In genomic region chr7:126676207-126676606, GRCm38 (mm10) we compare ENCODE assay signal across 8 mouse cellular contexts. TPM values are rescaled to one million over a fixed set of nuclear protein-coding genes. Genes with fewer than 3 reads are reported as not detected.
DNase-seq lines count a peak whose midpoint lies in the region; ATAC-seq lines count a peak whose summit lies in the region.
"Had no signal": no experiment of that assay in that cellular context is flagged by ENCODE, and none has a peak within 500 bp of the region (broad histone marks: within the 10 kb centered on the region; RNA-seq: fewer than 3 reads in every experiment).

TSS of gene Sult1a1 (minus strand) at chr7:126676432.

- 61% methylated on average over 1 of the region's 1 CpGs for WGBS in kidney, embryonic 15.5 days
- WGBS in stomach, embryonic 16.5 days = 44% methylated on average over 1 of the region's 1 CpGs

- H3K36me3 ChIP-seq in kidney, embryonic 15.5 days = peaks cover 37% of the 10 kb centered on the region
- H3K36me3 ChIP-seq in stomach, embryonic 16.5 days (ENCODE audit: control insufficient read depth, insufficient read depth, low read length) = no peaks in the 10 kb centered on the region

- H3K4me3 ChIP-seq in kidney, embryonic 15.5 days (replicated peaks) = no peak within 1 kb of the TSS
- no peak within 1 kb of the TSS; the same call in 1 of the 2 replicates for H3K4me3 ChIP-seq in stomach, embryonic 16.5 days (replicated peaks; ENCODE audit: low read length)
- H3K4me3 ChIP-seq: limb, embryonic 12.5 days had no signal

- H3K9me3 ChIP-seq in kidney, embryonic 15.5 days (replicated peaks) = no peaks in the 10 kb centered on the region
- H3K9me3 ChIP-seq in stomach, embryonic 16.5 days (replicated peaks; ENCODE audit: control insufficient read depth, low read length) = no peaks in the 10 kb centered on the region
- H3K9me3 ChIP-seq: limb, embryonic 12.5 days had no signal

- H3K4me1 ChIP-seq in kidney, embryonic 15.5 days = 0 out of 2 replicates have a peak, but pooled peaks cover 12% of the 10 kb centered on the region
- peaks cover 6% of the 10 kb centered on the region; the same call in 1 of the 2 replicates for H3K4me1 ChIP-seq in stomach, embryonic 16.5 days (ENCODE audit: control insufficient read depth, insufficient read depth, low read length)
- H3K4me1 ChIP-seq: limb, embryonic 12.5 days had no signal

- DNase-seq in urinary bladder, adult 2 months (ENCODE audit: low spot score) = no peak
- DNase-seq in urinary bladder, postnatal 10 days (ENCODE audit: low spot score) = no peak
- no peak for DNase-seq in gonadal fat pad, adult 2 months (ENCODE audit: low read depth)
- no peak for DNase-seq in B cell, adult 2 months

- H3K27me3 ChIP-seq in kidney, embryonic 15.5 days = no peaks in the 10 kb centered on the region
- H3K27me3 ChIP-seq in stomach, embryonic 16.5 days (ENCODE audit: control insufficient read depth, insufficient read depth, low read length) = no peaks in the 10 kb centered on the region
- H3K27me3 ChIP-seq: limb, embryonic 12.5 days had no signal

- H3K9ac ChIP-seq in kidney, embryonic 15.5 days = no peak within 1 kb of the TSS
- no peak within 1 kb of the TSS for H3K9ac ChIP-seq in stomach, embryonic 16.5 days (ENCODE audit: low read length)
- H3K9ac ChIP-seq: limb, embryonic 12.5 days had no signal

- H3K27ac ChIP-seq in kidney, embryonic 15.5 days = peak within 1 kb of the TSS; percentile 57
- 0 out of 2 replicates have a peak within 1 kb of the TSS, but pooled peaks have one; percentile 31 for H3K27ac ChIP-seq in stomach, embryonic 16.5 days (ENCODE audit: low read length)
- H3K27ac ChIP-seq: limb, embryonic 12.5 days had no signal

- no peak for ATAC-seq in kidney, embryonic 15.5 days (replicated peaks; ENCODE audit: low FRiP score)
- peak; percentile 48 for ATAC-seq in stomach, embryonic 16.5 days (ENCODE audit: insufficient read depth, low FRiP score)
- no peak for ATAC-seq in activated CD4-positive, CD25-positive, alpha-beta regulatory T cell, adult 4 months

- H3K4me2 ChIP-seq in kidney, embryonic 15.5 days = peak within 1 kb of the TSS; percentile 24; the same call in 1 of the 2 replicates
- H3K4me2 ChIP-seq in stomach, embryonic 16.5 days (ENCODE audit: low read depth, low read length) = 0 out of 2 replicates have a peak within 1 kb of the TSS, but pooled peaks have one; percentile 26
- H3K4me2 ChIP-seq: limb, embryonic 12.5 days had no signal

RNA-seq across cellular contexts. Expression of gene Sult1a1, which starts in this region (rescaled TPM):
- 28.5 and 29.2 TPM in 2 replicates for polyA plus RNA-seq in urinary bladder, adult 2 months (2012; rRNA removed)
- 107 and 126 TPM in 2 replicates for polyA plus RNA-seq in gonadal fat pad, adult 2 months (2012; rRNA removed)
- polyA plus RNA-seq in kidney, embryonic 15.5 days (2015; fragmentation: Nextera tagmentation; extraction: Ambion mirVana) = 6.2 and 8.3 TPM in 2 replicates
- 11.9 and 13.0 TPM in 2 replicates for polyA plus RNA-seq in stomach, embryonic 16.5 days (2015; fragmentation: Nextera tagmentation; extraction: Ambion mirVana)
- under 1 TPM in 1 of 2 experiments, not detected in 1; 0.42 TPM for polyA plus RNA-seq in activated CD4-positive, CD25-positive, alpha-beta regulatory T cell, adult 4 months (2017; shearing (Covaris generic))
